Mouse (Mus musculus): ENCODE measurements at regions not wholly inside any gene's neighbourhood (a gene's known extent, or its start where the extent isn't known, plus 50 kb on each side); places are given as distances from the start of the nearest gene placed in this dataset.

- TF ChIP-seq CTCF (IDR thresholded peaks at IDR 0.05; ENCODE audit: extremely low read depth, insufficient read length, insufficient replicate concordance, low read depth, low read length) (no peak), POLR2A (IDR thresholded peaks at IDR 0.05; ENCODE audit: low read depth, low read length) (no peak)
These were observed 364.4 kb upstream of the Id4 start for GRCm38 (mm10) chr13:47896646-47897045.

All from small intestine, adult 2 months (tissue).